Mouse (Mus musculus) spleen, adult 2 months (tissue): ENCODE results near the gene Hjurp.

Source experiments
- CTCF ChIP-seq: fragments of 200-500 bp; IDR thresholded peaks from 2 replicates; pipeline ENCODE4 v1.5.1; 2011; ENCODE audit warnings: mild to moderate bottlenecking, inconsistent platforms; ENCODE audit not compliant: insufficient read depth, insufficient read length, insufficient replicate concordance; ENCODE audit errors: extremely low read depth
- POLR2A ChIP-seq: fragments of 200-500 bp; IDR thresholded peaks from 2 replicates; pipeline ENCODE4 v1.6.1; 2011; ENCODE audit warnings: low read depth, low read length, inconsistent platforms

- TF ChIP-seq POLR2A, result no peak
- no peak for TF ChIP-seq CTCF
Observed at GRCm38 (mm10) chr1:88229986-88230385, 47.4 kb downstream of the Hjurp start.
